Mouse (Mus musculus) C2C12 (cell line): ENCODE data around the gene Tnks2. TPM values are rescaled to one million over a fixed set of nuclear protein-coding genes. Genes with fewer than 3 reads are reported as not detected.

Source experiments
- H3K27me3 ChIP-seq: one replicate; pipeline ENCODE4 v1.6.1; 2011; ENCODE audit not compliant: control insufficient read depth, insufficient read depth, insufficient read length
- H3K36me3 ChIP-seq: one replicate; pipeline ENCODE4 v1.6.1; 2011; ENCODE audit not compliant: control insufficient read depth, insufficient read depth
- H3K4me3 ChIP-seq: one replicate; pipeline ENCODE4 v1.5.1; 2011; ENCODE audit warnings: mild to moderate bottlenecking, control low read depth; ENCODE audit not compliant: poor library complexity, insufficient read depth, severe bottlenecking
- H3K79me2 ChIP-seq: one replicate; pipeline ENCODE4 v1.6.1; 2011; ENCODE audit not compliant: control insufficient read depth, insufficient read depth
- H3K79me3 ChIP-seq: one replicate; pipeline ENCODE4 v1.6.1; 2011; ENCODE audit warnings: low read depth, control low read depth
- H3ac ChIP-seq: one replicate; pipeline ENCODE3; 2011; ENCODE audit warnings: low read depth; ENCODE audit not compliant: control insufficient read depth, insufficient read length
- CEBPB ChIP-seq: IDR thresholded peaks from one replicate; pipeline ENCODE4 v1.6.1; 2011; ENCODE audit warnings: low read depth, mild to moderate bottlenecking, control low read depth, moderate library complexity
- CTCF ChIP-seq: IDR thresholded peaks from one replicate; pipeline ENCODE4 v1.5.1; 2011; ENCODE audit not compliant: control insufficient read depth, insufficient read depth, insufficient read length
- FOSL1 ChIP-seq: IDR thresholded peaks from one replicate; pipeline ENCODE4 v1.8.0; 2011; ENCODE audit warnings: mild to moderate bottlenecking, low read length; ENCODE audit not compliant: poor library complexity, insufficient read depth, severe bottlenecking
- MAX ChIP-seq: IDR thresholded peaks from one replicate; pipeline ENCODE4 v1.6.1; 2011; ENCODE audit warnings: mild to moderate bottlenecking, control low read depth
- MYOD1 ChIP-seq: IDR thresholded peaks from one replicate; pipeline ENCODE4 v1.6.1; 2011; ENCODE audit warnings: low read depth; ENCODE audit not compliant: control insufficient read depth, insufficient read length
- MYOG ChIP-seq: IDR thresholded peaks from one replicate; pipeline ENCODE4 v1.6.1; 2011; ENCODE audit not compliant: control insufficient read depth, insufficient read length; ENCODE audit errors: extremely low read depth
- USF1 ChIP-seq: IDR thresholded peaks from one replicate; pipeline ENCODE4 v1.6.1; 2011; ENCODE audit warnings: low read depth, mild to moderate bottlenecking, control low read depth, moderate library complexity
- polyA plus RNA-seq: library from polyadenylated mRNA; unstranded; fragments of >200 nt; fragmentation: generic; extraction: Trizol; gene quantifications from one replicate; pipeline ENCODE4 v1.2.1, GENCODE M21; 2012; ENCODE audit warnings: missing spikeins

The Tnks2 gene
- polyA plus RNA-seq, 1 experiment: 24.1 TPM

GRCm38 (mm10) chr19:36919466-36919865, 85.4 kb downstream of the Tnks2 start, which contains the start of gene Fgfbp3:
Gene Fgfbp3, minus strand, starts transcription at chr19:36919615.
- H3K4me3 ChIP-seq: peak within 1 kb of the TSS; percentile 48
- no peaks in the 10 kb centered on the region for H3K79me3 ChIP-seq
- no peaks in the 10 kb centered on the region for H3K79me2 ChIP-seq
- H3ac ChIP-seq: peak within 1 kb of the TSS; percentile 97
- H3K27me3 ChIP-seq: no peaks in the 10 kb centered on the region
- TF ChIP-seq MYOG (no peak), CEBPB (no peak), USF1 (peak; percentile 27), FOSL1 (no peak), MYOD1 (no peak), MAX (no peak)
- H3K36me3 ChIP-seq: no peaks in the 10 kb centered on the region

GRCm38 (mm10) chr19:36922015-36922414, 88.0 kb downstream of the Tnks2 start:
- Histone ChIP-seq H3ac (no peak overlapping the region), H3K4me3 (no peak overlapping the region), H3K36me3 (no peaks in the 10 kb centered on the region), H3K27me3 (no peaks in the 10 kb centered on the region), H3K79me2 (peaks cover 12% of the 10 kb centered on the region), H3K79me3 (peaks cover 8% of the 10 kb centered on the region)
- TF ChIP-seq CTCF: no peak
- no peak for TF ChIP-seq MYOG
- TF ChIP-seq CEBPB: no peak
- no peak for TF ChIP-seq USF1
- TF ChIP-seq FOSL1: no peak
- no peak for TF ChIP-seq MAX
- TF ChIP-seq MYOD1: no peak

GRCm38 (mm10) chr19:36922936-36923335, 88.9 kb downstream of the Tnks2 start:
- no peak overlapping the region for H3K4me3 ChIP-seq
- TF ChIP-seq MYOG (no peak), CTCF (no peak), USF1 (no peak), MYOD1 (no peak), MAX (no peak), CEBPB (no peak)
- H3K27me3 ChIP-seq: no peaks in the 10 kb centered on the region
- no peaks in the 10 kb centered on the region for H3K36me3 ChIP-seq
- H3K79me2 ChIP-seq: peaks cover 21% of the 10 kb centered on the region
- peaks cover 17% of the 10 kb centered on the region for H3K79me3 ChIP-seq
- no peak overlapping the region for H3ac ChIP-seq

GRCm38 (mm10) chr19:36925671-36926552, 91.9 kb downstream of the Tnks2 start, which contains the start of gene Btaf1:
Gene Btaf1, plus strand, starts transcription at chr19:36926079.
- Histone ChIP-seq H3K79me3 (peaks cover 47% of the 10 kb centered on the region), H3K27me3 (no peaks in the 10 kb centered on the region), H3K4me3 (peak within 1 kb of the TSS; percentile 73), H3K79me2 (peaks cover 51% of the 10 kb centered on the region), H3K36me3 (peaks cover 11% of the 10 kb centered on the region), H3ac (peak within 1 kb of the TSS; percentile 98)
- TF ChIP-seq MAX (peak; percentile 26), USF1 (no peak), CEBPB (peak; percentile 14), FOSL1 (no peak), MYOD1 (no peak)

GRCm38 (mm10) chr19:36926553-36927236, 92.7 kb downstream of the Tnks2 start:
- Histone ChIP-seq H3ac (peak overlapping the region; percentile 98), H3K27me3 (no peaks in the 10 kb centered on the region), H3K79me3 (peaks cover 53% of the 10 kb centered on the region), H3K36me3 (peaks cover 11% of the 10 kb centered on the region), H3K79me2 (peaks cover 58% of the 10 kb centered on the region), H3K4me3 (peak overlapping the region; percentile 73)
- no peak for TF ChIP-seq MYOG
- no peak for TF ChIP-seq CEBPB
- TF ChIP-seq CTCF: no peak
- no peak for TF ChIP-seq USF1
- TF ChIP-seq MAX: no peak
- no peak for TF ChIP-seq FOSL1
- TF ChIP-seq MYOD1: no peak
